Mouse (Mus musculus): ENCODE data around the gene Rtn4ip1.

Rtn4ip1 gene

GRCm38 (mm10) chr10:44002004-44002940 is 100.7 kb downstream of the Rtn4ip1 start:
- peak; percentile 53 for DNase-seq (ENCODE audit: low read depth, low spot score)

DNA sequence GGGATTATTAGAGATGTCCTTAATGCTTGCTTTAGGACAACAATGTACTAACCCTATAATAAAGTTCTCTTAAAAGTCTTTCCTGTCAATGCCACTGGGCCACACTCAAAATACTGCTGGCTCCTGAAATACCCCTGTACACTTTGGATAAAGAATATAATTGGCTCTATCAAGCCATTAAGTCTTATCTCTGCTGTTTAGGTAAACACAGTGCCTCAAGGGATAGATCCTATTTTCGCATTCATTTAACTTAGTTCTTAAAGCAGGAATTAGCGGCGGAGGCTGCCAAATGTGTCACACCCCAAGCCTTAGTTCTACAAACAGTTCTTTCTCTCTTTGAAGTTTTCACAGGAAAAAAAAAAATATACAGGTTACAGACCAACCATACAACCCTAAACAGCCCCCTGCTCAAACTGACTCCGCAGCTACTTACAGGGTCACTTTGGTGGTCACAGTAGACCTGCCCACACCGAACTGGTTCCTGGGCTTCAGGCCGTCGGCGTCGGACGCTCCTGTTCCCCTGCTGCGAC is 101.5 kb downstream of the Rtn4ip1 start:
- peak; percentile 12 for DNase-seq (ENCODE audit: low read depth, low spot score)

DNA sequence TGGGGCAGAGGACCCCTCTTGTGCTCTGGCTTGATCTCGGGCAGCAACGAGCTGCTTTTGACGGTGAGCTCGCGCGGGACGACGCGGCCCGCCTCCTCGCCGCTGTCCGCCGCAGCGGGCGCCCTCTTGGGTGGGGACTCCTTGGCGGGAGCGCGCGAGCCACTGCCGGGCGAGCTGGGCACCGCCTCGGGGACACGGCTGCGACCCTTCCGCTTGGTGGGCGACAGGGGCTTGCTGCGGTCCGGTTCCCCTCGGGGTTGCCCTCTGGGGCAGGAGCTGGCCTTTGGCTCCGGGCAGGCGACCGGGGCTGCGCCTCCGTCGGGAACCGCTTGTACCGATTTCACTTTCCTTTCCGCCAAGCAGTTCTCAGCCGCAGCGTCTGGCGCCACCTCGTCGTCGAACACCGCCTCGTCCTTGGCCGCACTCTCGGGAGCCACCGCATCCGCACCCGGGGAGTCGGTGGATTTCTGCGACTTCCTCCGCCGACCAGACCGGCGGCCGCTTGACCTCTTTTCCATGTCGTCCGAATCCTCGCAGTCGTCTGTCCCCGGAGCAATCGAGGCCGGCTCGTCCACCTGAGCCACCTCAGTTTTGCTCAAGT is 102.0 kb downstream of the Rtn4ip1 start:
- peak; percentile 26 for DNase-seq (ENCODE audit: low read depth, low spot score)

- peak; percentile 39 for DNase-seq (ENCODE audit: low read depth, low spot score)
Observed at GRCm38 (mm10) chr10:44004221-44004751, 102.7 kb downstream of the Rtn4ip1 start.

- DNase-seq (ENCODE audit: low read depth, low spot score), result peak; percentile 37
Observed at GRCm38 (mm10) chr10:44005677-44006641, 104.4 kb downstream of the Rtn4ip1 start.
